Mouse (Mus musculus) ovary, postnatal 10 days (tissue): Measurements from ENCODE around the gene Snap23.
"Not testable (repeated sequence)": the region's sequence is repeated elsewhere in the genome, so short reads cannot be mapped to it uniquely, and the experiment has no call there.

Source experiments
- DNase-seq: peaks from one replicate; pipeline ENCODE4 v3.0.0; 2022; ENCODE audit warnings: low spot score

The Snap23 gene

DNA sequence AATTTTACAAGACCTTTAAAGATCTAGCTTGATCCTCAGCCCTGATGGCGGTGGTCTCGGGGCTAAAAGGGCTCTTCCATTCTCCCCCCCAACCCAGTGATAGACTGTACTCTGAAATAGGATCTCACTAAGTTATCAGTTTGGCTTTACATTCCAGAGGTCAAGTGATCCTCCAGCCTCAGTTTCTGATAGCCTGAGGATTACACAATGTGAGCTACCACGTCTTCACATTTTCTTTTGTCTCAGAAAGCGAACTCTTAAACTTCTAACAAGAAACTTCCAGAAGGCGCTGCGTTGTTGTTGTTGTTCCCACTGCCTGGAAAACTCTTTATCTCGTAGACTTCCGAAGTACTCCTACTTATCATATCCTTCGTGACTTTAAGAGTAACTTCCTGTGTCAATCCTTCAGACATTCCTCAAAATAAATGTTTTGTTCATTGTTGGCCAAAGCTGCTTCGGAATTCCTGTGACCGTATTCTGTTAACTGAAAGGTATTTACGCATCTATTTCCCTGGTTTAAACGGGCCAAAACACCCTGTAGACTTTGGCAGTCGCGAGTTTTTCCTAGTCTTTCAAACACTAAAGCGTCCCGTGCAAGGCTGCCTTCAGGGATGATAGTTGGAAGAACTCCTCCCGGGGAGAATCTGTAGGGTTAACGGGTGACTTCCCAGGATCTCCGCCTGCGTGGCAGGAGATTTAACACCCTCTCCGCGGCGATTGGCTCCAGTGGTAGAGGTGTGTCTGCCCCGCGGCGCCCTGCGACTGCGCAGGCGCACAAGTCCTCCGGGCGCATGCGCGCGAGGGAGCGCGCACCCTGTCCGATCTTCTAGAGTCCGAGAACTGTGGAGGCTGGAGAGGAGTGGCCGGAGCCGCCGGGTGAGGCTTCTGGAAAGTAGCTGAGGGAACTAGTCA, at the start of gene Snap23:
Gene Snap23 (plus strand): TSS at position 786 of the 912 bp plus-strand sequence.
- peak; percentile 88 for DNase-seq

DNA sequence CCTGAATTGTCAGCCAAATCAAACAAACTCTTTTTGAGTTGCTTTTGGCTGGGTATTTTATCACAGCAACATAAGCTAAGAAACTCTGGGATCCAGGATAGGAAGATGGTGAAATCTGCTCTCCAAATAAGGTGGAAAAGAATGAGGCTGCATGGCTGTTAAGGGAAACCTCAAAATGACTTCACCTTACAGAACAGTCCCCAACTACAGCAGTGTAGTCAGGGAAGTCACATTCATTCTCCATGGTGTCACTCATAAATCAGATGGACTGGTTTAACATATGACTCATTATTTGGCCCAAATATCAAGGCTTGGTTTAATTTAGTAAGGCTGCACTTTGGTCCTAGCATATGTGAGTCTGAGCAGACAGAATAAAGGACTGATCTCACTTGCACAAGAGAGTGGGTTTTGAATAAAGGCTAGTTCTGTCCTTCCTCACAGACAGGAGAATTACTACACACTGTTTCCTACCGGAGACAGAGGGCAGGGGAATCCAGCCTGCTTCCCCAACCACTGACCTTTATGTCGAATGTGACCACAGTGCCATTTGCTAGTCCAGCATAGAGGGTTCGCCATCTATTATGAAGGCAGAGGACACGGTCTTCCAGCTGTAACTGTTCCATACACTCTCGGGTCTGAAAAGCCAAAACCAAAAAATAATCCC, 48.8 kb upstream of the Snap23 start:
- no peak for DNase-seq

GRCm38 (mm10) chr2:120526771-120527170, 40.7 kb upstream of the Snap23 start:
- no peak for DNase-seq

DNA sequence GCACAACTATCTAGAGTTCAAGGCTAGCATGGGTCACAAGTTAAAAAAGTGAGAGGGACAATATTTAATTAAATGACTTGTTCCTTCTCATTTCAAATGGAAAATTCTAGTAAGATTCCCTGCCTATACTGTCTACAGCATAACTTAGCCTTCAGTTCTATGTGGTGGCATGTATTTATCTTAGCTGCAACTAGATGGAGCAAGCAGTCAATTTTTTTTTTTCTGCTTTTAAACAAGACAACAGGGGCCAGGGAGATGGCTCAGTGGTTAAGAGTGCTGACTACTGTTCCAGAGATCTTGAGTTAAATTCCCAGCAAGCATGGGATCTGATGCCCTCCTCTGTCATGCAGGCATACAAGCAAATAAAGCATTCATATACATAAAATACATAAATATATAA, 37.9 kb upstream of the Snap23 start:
- DNase-seq = no peak

DNA sequence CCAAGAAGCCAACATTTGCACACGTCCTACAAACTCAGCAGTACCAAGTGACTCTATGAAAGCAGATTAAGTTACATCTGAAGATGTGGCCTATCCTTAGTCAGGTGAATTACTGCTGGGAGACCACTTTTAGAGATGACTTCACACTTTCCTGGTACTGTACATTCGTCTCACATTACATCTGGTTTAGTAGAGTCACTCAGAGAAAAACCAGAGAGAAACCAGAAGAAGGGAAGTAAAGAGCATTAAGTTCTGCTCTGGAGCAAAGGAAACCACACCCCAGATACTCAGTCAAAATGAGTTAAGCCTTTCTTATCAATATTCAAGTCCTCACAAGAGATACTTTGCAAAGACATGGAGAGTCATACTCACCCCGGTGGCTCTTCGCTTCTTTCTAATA, 36.2 kb upstream of the Snap23 start:
- DNase-seq = no peak

DNA sequence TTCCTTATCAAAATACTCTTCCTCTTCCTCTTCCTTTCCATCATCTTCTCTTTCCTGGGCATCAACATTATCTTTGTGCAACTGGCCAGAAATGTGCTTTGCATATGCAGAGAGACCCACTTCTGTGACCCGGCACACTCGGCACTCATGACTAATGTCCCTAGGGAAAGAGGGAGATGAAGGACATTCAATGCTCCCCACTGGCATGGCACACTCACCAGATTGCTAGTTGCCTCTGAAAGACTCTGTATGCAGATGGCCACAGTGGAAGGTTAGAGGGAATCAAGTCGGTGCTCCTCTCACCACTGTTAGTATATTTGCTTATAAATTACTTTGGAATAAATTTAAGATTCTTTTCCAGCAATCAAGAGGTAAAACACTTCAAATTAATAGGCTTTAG, 28.1 kb upstream of the Snap23 start:
- no peak for DNase-seq

DNA sequence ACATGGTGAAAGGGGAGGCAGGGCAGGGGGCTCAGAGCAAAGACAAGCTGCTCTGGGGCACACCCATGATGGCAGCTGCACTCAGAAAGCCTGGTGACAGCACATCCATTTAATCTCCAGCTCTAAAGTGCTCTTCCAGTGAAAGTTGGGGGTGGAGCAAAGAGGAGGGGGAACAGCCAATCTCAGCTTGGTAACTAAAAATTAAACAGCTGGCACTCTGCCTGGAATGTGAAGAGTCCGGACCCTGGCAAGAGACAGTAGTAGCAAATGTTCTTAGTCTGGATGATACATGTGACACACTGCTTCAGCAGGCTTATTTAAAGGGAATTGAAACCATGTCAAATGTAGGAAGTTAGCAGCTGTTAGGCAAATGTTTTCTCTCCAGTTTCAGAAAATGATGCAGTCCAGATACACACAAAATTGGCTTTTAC, 27.7 kb upstream of the Snap23 start:
- DNase-seq = peak; percentile 9

- DNase-seq = no peak
Measured at GRCm38 (mm10) chr2:120544732-120545131, 22.7 kb upstream of the Snap23 start.

- DNase-seq = no peak
Measured at GRCm38 (mm10) chr2:120556868-120557267, 10.6 kb upstream of the Snap23 start.

DNA sequence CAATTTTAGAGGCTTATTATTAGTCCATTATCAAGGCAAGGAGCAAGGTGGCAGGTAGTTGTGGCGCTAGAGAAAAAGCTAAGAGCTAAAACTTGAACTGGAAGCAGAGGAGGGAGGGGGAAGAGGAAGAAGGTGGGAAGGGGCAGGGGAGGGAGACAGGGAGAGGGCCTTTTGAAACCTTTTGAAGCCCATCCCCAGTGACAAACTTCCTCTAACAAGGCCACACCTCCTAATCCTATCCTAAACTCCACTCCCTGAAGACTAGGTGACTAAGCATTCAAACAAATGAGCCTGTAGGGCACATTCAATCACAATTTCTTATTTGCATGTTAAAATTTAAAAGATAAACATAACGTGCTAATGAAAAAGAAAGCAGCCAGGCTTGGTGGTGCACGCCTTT, 8.7 kb upstream of the Snap23 start:
- no peak for DNase-seq

GRCm38 (mm10) chr2:120561524-120561923, 5.9 kb upstream of the Snap23 start:
- no peak for DNase-seq

- no peak for DNase-seq
Measured at GRCm38 (mm10) chr2:120562859-120563234, 4.6 kb upstream of the Snap23 start.

GRCm38 (mm10) chr2:120563235-120563990, 4.1 kb upstream of the Snap23 start, which contains the start of gene Zfp106:
TSS of gene Zfp106 (minus strand) at chr2:120563843.
- peak; percentile 68 for DNase-seq

GRCm38 (mm10) chr2:120564548-120565188, 2.8 kb upstream of the Snap23 start:
- not testable (repeated sequence) for DNase-seq

- DNase-seq = no peak
Measured at GRCm38 (mm10) chr2:120565363-120565762, 2.1 kb upstream of the Snap23 start.

- no peak for DNase-seq
Measured at GRCm38 (mm10) chr2:120567798-120568320, 388 bp downstream of the Snap23 start.

- DNase-seq = no peak
Measured at GRCm38 (mm10) chr2:120571081-120571480, 3.6 kb downstream of the Snap23 start.

DNA sequence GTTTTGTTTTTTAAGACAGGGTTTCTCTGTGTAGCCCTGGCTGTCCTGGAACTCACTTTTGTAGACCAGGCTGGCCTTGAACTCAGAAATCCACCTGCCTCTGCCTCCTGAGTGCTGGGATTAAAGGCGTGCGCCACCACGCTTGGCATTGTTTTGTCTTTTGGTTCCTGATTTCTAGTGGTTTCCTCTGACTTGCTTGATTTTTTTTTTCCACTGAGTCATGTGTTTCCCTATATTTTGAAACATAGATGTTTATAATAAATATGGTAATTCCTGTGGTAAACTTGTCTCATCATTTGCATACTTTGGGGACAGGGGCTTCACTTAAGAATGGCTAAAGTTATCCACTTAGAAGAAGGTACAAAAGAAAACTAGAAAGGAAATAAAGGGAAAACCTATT, 4.7 kb downstream of the Snap23 start:
- DNase-seq = not testable (repeated sequence)

- DNase-seq = no peak
Measured at GRCm38 (mm10) chr2:120575121-120575520, 7.7 kb downstream of the Snap23 start.

GRCm38 (mm10) chr2:120575978-120576377, 8.5 kb downstream of the Snap23 start:
- no peak for DNase-seq

- no peak for DNase-seq
Measured at GRCm38 (mm10) chr2:120577799-120578198, 10.3 kb downstream of the Snap23 start.

DNA sequence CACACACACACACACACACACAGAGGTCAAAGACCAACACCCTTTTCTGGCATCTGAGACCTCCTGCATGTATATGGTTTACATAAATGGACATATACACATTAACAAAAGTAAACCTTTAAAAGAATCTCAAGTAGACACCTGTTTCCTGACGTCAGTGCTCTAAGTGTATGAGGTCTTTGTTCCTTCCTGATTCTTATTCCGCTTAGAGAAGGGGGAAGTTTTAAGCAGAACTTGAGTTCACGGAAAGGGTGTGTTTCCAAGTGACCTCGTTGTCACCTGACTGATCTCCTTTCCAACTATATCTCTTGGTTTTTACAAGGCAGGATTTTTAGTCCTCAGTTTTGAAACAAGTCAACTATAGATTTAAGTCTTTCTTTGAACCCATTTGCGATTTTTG, 10.8 kb downstream of the Snap23 start:
- DNase-seq = no peak
